Mouse (Mus musculus) MEL-GATA-1-ER (cell line): ENCODE measurements at regions not wholly inside any gene's neighbourhood (a gene's known extent, or its start where the extent isn't known, plus 50 kb on each side); places are given as distances from the start of the nearest gene placed in this dataset.

Experiments used
- DNase-seq: peaks from one replicate; pipeline ENCODE4 v3.0.0-alpha.2; 2012; ENCODE audit warnings: low read depth; ENCODE audit errors: extremely low read depth

GRCm38 (mm10) chr4:62889708-62890107 is 75.7 kb upstream of the Zfp618 start:
- DNase-seq, result no peak

DNA sequence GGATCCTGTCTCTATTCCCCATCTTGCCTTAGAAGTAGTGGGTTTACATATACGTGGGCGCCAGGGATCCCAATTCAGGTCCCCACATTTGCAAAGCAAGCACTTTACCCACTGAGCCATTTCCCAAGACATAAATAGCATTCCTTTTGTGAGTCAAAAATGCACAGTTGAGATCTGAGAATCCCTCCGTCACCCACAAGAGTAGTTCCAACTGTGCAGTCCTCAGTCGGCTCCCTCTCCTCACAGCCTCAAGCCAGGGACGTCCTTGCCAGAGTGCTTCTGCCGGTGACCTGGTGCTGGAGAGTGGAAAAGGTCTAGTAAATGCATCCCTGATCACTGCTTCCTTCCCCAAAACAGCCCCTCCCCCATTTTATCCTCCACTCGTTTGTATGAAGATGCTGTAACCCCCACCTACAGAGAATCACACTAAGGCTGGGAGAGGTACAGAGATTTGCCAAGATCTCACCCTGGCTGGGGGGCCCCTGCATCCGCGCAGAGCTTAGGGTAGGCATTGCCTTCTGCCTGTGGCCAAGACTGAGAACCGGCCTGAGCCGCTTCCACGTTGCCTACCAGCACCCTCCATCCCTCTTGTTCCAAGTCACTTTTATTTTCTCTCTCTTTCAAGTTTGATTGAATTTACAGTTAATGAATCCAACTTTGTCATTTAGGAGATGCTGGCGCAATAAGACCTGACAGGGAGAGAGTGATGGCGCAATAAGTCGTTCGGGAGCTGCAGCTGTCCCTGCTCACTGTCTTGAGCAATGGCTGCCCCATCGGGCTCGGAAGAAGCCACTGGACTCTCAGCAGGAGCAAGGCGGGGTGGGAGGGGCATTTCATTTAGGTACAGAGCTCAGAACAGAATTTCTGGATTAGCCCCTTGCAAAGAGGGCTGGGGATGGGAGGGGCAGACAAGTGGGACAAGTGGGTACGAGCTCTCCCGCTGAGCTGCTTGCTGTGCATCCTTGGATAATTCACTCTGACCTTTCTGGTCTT is 74.5 kb upstream of the Zfp618 start:
- DNase-seq, result no peak

GRCm38 (mm10) chr4:62912891-62913290 is 52.5 kb upstream of the Zfp618 start:
- DNase-seq, result no peak
